In the genomic region with DNA sequence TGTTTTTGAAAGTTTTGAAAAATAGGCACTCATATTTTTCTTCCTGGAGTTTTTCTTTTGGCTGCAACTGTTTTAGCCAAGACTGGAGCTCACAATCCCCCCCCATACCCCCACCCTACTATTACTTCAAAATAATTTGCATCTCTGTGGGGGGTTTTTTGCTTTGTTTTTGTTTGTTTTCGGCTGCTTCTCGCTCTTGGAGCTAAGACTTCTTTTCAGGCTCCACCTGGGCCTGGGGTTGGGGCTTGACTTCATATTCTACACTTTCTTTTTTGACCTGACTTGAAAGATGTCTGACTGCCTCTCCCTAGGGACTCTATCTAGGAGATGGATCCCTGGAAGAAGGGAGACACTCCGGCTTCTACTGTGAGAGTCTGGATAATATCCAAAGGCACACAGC, we compare ENCODE assay signal across 14 mouse cellular contexts. TPM values are rescaled to one million over a fixed set of nuclear protein-coding genes. Genes with fewer than 3 reads are reported as not detected.
A peak's percentile ranks its signal among the peaks of the same experiment; 100 is the strongest.
DNase-seq lines count a peak whose midpoint lies in the region; ATAC-seq and TF ChIP-seq lines count a peak whose summit lies in the region.
"Had no signal": no experiment of that assay in that cellular context is flagged by ENCODE, and none has a peak within 500 bp of the region (broad histone marks: within the 10 kb centered on the region; RNA-seq: fewer than 3 reads in every experiment).

No protein-coding gene starts in this region.

- H3K4me3 ChIP-seq in neural tube, embryonic 11.5 days (ENCODE audit: low read depth, low read length) = peak overlapping the region; percentile 84
- H3K4me3 ChIP-seq in forebrain, embryonic 16.5 days (replicated peaks; ENCODE audit: low read length) = peak overlapping the region; percentile 50
- H3K4me3 ChIP-seq in midbrain, embryonic 13.5 days (replicated peaks) = peak overlapping the region; percentile 59
- H3K4me3 ChIP-seq in stomach, postnatal 0 days (ENCODE audit: low read depth, low read length) = peak overlapping the region; percentile 25

- no peaks in the 10 kb centered on the region for H3K9me3 ChIP-seq in neural tube, embryonic 11.5 days (ENCODE audit: control insufficient read depth, low read length)
- no peaks in the 10 kb centered on the region for H3K9me3 ChIP-seq in forebrain, embryonic 16.5 days (ENCODE audit: control insufficient read depth, low read length)
- no peaks in the 10 kb centered on the region for H3K9me3 ChIP-seq in midbrain, embryonic 13.5 days
- no peaks in the 10 kb centered on the region for H3K9me3 ChIP-seq in stomach, postnatal 0 days (ENCODE audit: control insufficient read depth, low read length)

- 3% methylated on average over 3 of the region's 3 CpGs for WGBS in neural tube, embryonic 11.5 days
- 9% methylated on average over 3 of the region's 3 CpGs for WGBS in forebrain, embryonic 16.5 days
- 2% methylated on average over 3 of the region's 3 CpGs for WGBS in midbrain, embryonic 13.5 days
- 22% methylated on average over 3 of the region's 3 CpGs for WGBS in stomach, postnatal 0 days

- TF ChIP-seq CTCF in stomach, postnatal 0 days (IDR thresholded peaks at IDR 0.05; ENCODE audit: low read depth) = no peak

- peak overlapping the region; percentile 70 for H3K9ac ChIP-seq in neural tube, embryonic 11.5 days (ENCODE audit: low read length)
- peak overlapping the region; percentile 33 for H3K9ac ChIP-seq in forebrain, embryonic 16.5 days (replicated peaks; ENCODE audit: low read depth, low read length)
- peak overlapping the region; percentile 80 for H3K9ac ChIP-seq in midbrain, embryonic 13.5 days (replicated peaks)
- H3K9ac ChIP-seq in stomach, postnatal 0 days (ENCODE audit: low read length) = peak overlapping the region; percentile 53
- H3K9ac ChIP-seq: liver, postnatal 0 days had no signal

- DNase-seq in neural tube, embryonic 11.5 days (ENCODE audit: low spot score) = no peak
- DNase-seq in neural tube, embryonic 10.5 days (ENCODE audit: extremely low spot score, low spot score) = no peak
- DNase-seq in stomach, postnatal 0 days (ENCODE audit: low spot score) = no peak
- no peak for DNase-seq in kidney, adult 11 months
- DNase-seq in cerebellum, postnatal 36 days = no peak
- DNase-seq in kidney, postnatal 36 days = no peak
- DNase-seq: adrenal gland, postnatal 25 days; cerebellum, adult 18-20 months; gastrocnemius, postnatal 10 days; kidney, postnatal 4 days; liver, postnatal 0 days; thymus, postnatal 36 days had no signal

- H3K4me1 ChIP-seq in neural tube, embryonic 11.5 days (ENCODE audit: control insufficient read depth, insufficient read depth, low read length) = peaks cover 20% of the 10 kb centered on the region
- H3K4me1 ChIP-seq in forebrain, embryonic 16.5 days (replicated peaks; ENCODE audit: control insufficient read depth, insufficient read depth, low read length) = peaks cover 44% of the 10 kb centered on the region
- H3K4me1 ChIP-seq in midbrain, embryonic 13.5 days (replicated peaks) = peaks cover 65% of the 10 kb centered on the region
- no peaks in the 10 kb centered on the region for H3K4me1 ChIP-seq in stomach, postnatal 0 days (replicated peaks; ENCODE audit: control insufficient read depth, insufficient read depth)

- H3K27me3 ChIP-seq in neural tube, embryonic 11.5 days (ENCODE audit: control insufficient read depth, insufficient read depth, low read length) = peaks cover 31% of the 10 kb centered on the region
- no peaks in the 10 kb centered on the region; the same call in 1 of the 2 replicates for H3K27me3 ChIP-seq in forebrain, embryonic 16.5 days (replicated peaks; ENCODE audit: control insufficient read depth, insufficient read depth, low read length)
- H3K27me3 ChIP-seq in midbrain, embryonic 13.5 days = peaks cover 26% of the 10 kb centered on the region
- peaks cover 9% of the 10 kb centered on the region; the same call in 1 of the 2 replicates for H3K27me3 ChIP-seq in stomach, postnatal 0 days (ENCODE audit: control insufficient read depth, insufficient read depth, low read length)

- peak overlapping the region; percentile 63 for H3K4me2 ChIP-seq in neural tube, embryonic 11.5 days (ENCODE audit: low read depth)
- peak overlapping the region; percentile 44 for H3K4me2 ChIP-seq in forebrain, embryonic 16.5 days (ENCODE audit: low read length)
- peak overlapping the region; percentile 62 for H3K4me2 ChIP-seq in midbrain, embryonic 13.5 days (replicated peaks)
- peak overlapping the region; percentile 52 for H3K4me2 ChIP-seq in stomach, postnatal 0 days (replicated peaks; ENCODE audit: low read depth)

- ATAC-seq in neural tube, embryonic 11.5 days (ENCODE audit: insufficient read depth, low FRiP score, low TSS enrichment) = no peak
- no peak for ATAC-seq in forebrain, embryonic 16.5 days
- ATAC-seq in midbrain, embryonic 13.5 days = no peak
- ATAC-seq in stomach, postnatal 0 days (ENCODE audit: low FRiP score, low TSS enrichment) = no peak
- ATAC-seq: liver, postnatal 0 days had no signal

- peak overlapping the region; percentile 58 for H3K27ac ChIP-seq in neural tube, embryonic 11.5 days (ENCODE audit: low read depth, low read length)
- peak overlapping the region; percentile 85 for H3K27ac ChIP-seq in forebrain, embryonic 16.5 days (ENCODE audit: low read length)
- peak overlapping the region; percentile 96 for H3K27ac ChIP-seq in midbrain, embryonic 13.5 days
- peak overlapping the region; percentile 49 for H3K27ac ChIP-seq in stomach, postnatal 0 days (replicated peaks)

- no peaks in the 10 kb centered on the region for H3K36me3 ChIP-seq in neural tube, embryonic 11.5 days (ENCODE audit: control insufficient read depth, insufficient read depth, low read length)
- H3K36me3 ChIP-seq in forebrain, embryonic 16.5 days (ENCODE audit: control insufficient read depth, insufficient read depth) = no peaks in the 10 kb centered on the region
- no peaks in the 10 kb centered on the region for H3K36me3 ChIP-seq in midbrain, embryonic 13.5 days
- no peaks in the 10 kb centered on the region for H3K36me3 ChIP-seq in stomach, postnatal 0 days (ENCODE audit: control insufficient read depth, insufficient read depth, low read length)

- no peak for TF ChIP-seq EP300 in stomach, postnatal 0 days (optimal IDR thresholded peaks at IDR 0.05)

RNA-seq across cellular contexts. Expression of gene Sox2, which starts 5.9 kb away (rescaled TPM):
- 32.5 and 36.8 TPM in 2 replicates for polyA plus RNA-seq in neural tube, embryonic 11.5 days (2014; fragmentation: Nextera tagmentation; extraction: Ambion mirVana)
- polyA plus RNA-seq in forebrain, embryonic 16.5 days (2015; fragmentation: Nextera tagmentation; extraction: Ambion mirVana) = 20.8 and 24.0 TPM in 2 replicates
- 27.8 and 28.2 TPM in 2 replicates for polyA plus RNA-seq in midbrain, embryonic 13.5 days (2015; fragmentation: Nextera tagmentation; extraction: Ambion mirVana)
- 11.6 and 14.7 TPM in 2 replicates for polyA plus RNA-seq in stomach, postnatal 0 days (2015; fragmentation: Nextera tagmentation; extraction: Ambion mirVana)
- polyA plus RNA-seq: liver, postnatal 0 days had no signal

Comparison
In these comparisons a context has a peak if more than half of its experiments do, and no peak if none do; other contexts are left out.
1. H3K4me3 ChIP-seq: peak in every context shown above with its lines; median percentile 84 in neural tube, embryonic 11.5 days; 59 in midbrain, embryonic 13.5 days; 50 in forebrain, embryonic 16.5 days; 25 in stomach, postnatal 0 days.